Mouse (Mus musculus): ENCODE measurements at regions not wholly inside any gene's neighbourhood (a gene's known extent, or its start where the extent isn't known, plus 50 kb on each side); places are given as distances from the start of the nearest gene placed in this dataset.

DNA sequence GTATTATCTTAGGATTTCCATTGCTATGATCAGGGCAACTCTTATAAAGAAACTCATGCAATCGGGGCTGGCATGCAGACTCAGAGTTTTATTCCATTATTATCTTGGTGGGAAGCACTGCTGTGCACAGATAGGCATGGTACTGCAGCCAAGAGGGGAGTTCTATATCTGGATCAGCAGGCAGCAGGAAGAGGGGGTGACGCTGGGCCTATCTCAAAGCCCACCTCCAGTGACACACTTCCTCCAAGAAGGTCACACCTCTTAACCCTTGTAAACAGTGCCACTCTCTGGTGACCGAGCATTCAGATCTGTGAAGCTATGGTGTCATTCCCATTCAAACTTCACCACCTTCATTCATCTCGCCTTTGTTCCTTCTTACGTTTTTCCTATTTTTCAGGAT lies 381.8 kb upstream of the Prickle1 start:
- peak; percentile 10 to 18 for DNase-seq
- Histone ChIP-seq H3K4me1 (ENCODE audit: control insufficient read depth, insufficient read depth, low read length) (no peaks in the 10 kb centered on the region), H3K4me3 (no peak overlapping the region), H3K36me3 (ENCODE audit: control insufficient read depth, insufficient read depth, low read length) (no peaks in the 10 kb centered on the region), H3K9ac (ENCODE audit: low read depth, low read length) (no peak overlapping the region), H3K79me2 (replicated peaks; ENCODE audit: control insufficient read depth, insufficient read depth, low read length) (no peaks in the 10 kb centered on the region), H3K27ac (no peak overlapping the region), H3K27me3 (ENCODE audit: control insufficient read depth, insufficient read depth, low read length) (no peaks in the 10 kb centered on the region)
- WGBS: 33% methylated on average over 5 of the region's 5 CpGs
- peak; percentile 54 for TF ChIP-seq CTCF (IDR thresholded peaks at IDR 0.05)
- TF ChIP-seq EP300 (IDR thresholded peaks at IDR 0.05; ENCODE audit: insufficient read depth, low read depth, low read length): 0 out of 2 replicates have a peak, but pooled peaks have one; percentile 19
- TF ChIP-seq POLR2A (IDR thresholded peaks at IDR 0.05; ENCODE audit: insufficient read depth, low read depth, low read length): no peak
- intact Hi-C loops (cut with DNase I): loop anchor here (5.0 kb wide), 1 partner anchor 385 kb away; no protein-coding TSS in a partner anchor

DNA sequence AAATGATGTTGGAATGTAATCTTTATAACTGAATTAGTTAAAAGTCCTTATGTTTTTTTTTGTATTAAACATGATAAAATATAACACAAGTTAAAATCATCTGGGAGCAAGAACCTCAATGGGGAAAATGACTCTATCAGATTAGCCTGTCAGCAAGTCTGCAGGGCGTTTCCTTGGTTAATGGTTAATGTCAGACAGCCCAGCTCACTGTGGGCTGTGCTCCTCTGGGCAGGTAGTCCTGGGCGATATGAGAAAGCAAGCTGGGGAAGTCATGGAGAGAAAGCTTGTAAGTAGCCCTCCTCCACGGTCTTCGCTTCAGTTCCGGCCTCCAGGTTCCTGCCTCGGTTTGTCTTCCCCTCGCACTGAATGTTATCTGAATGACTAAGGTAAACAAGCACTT lies 379.0 kb upstream of the Prickle1 start:
- TF ChIP-seq CTCF (IDR thresholded peaks at IDR 0.05) (no peak), EP300 (IDR thresholded peaks at IDR 0.05; ENCODE audit: insufficient read depth, low read depth, low read length) (no peak)
- 58% methylated on average over 7 of the region's 7 CpGs for WGBS
- intact Hi-C loops (cut with DNase I): loop anchor here (5.0 kb wide), 1 partner anchor 382 kb away; no protein-coding TSS in a partner anchor

DNA sequence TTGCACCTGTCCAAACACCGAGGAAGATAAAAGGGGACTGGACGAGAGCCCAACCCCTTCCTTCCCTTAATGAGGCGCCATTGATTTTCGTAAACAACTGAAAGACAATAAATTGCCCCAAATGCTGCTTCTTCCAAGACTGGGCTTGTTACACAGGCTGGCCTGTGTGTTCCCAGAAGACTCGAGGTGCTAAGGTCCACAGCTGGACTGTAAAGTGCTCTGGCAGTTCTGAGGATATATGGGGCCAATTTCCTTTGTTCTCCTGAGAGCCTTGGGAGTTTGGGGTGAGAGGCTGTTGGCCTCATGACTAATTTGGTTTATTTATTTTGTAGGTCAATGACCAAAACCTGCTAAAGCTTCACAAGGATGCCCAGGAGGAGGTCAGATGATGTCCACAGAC lies 377.3 kb upstream of the Prickle1 start:
- 52% methylated on average over 5 of the region's 5 CpGs for WGBS
- intact Hi-C loops (cut with DNase I): no loop called here
- no peaks in the 10 kb centered on the region for H3K4me1 ChIP-seq (ENCODE audit: control insufficient read depth, insufficient read depth, low read length)
- H3K27ac ChIP-seq: no peak overlapping the region
- no peak for DNase-seq
- no peaks in the 10 kb centered on the region for H3K27me3 ChIP-seq (ENCODE audit: control insufficient read depth, insufficient read depth, low read length)
- no peak overlapping the region for H3K9ac ChIP-seq (ENCODE audit: low read depth, low read length)
- H3K4me3 ChIP-seq: no peak overlapping the region
- H3K36me3 ChIP-seq (ENCODE audit: control insufficient read depth, insufficient read depth, low read length): no peaks in the 10 kb centered on the region
- TF ChIP-seq CTCF (IDR thresholded peaks at IDR 0.05): no peak
- TF ChIP-seq POLR2A (IDR thresholded peaks at IDR 0.05; ENCODE audit: insufficient read depth, low read depth, low read length): no peak
- no peak for TF ChIP-seq EP300 (IDR thresholded peaks at IDR 0.05; ENCODE audit: insufficient read depth, low read depth, low read length)
- no peaks in the 10 kb centered on the region for H3K79me2 ChIP-seq (replicated peaks; ENCODE audit: control insufficient read depth, insufficient read depth, low read length)

More for the DNA sequence above, 379.0 kb upstream of the Prickle1 start:
- DNase-seq: no peak
- Histone ChIP-seq H3K36me3 (ENCODE audit: control insufficient read depth, insufficient read depth, low read length) (no peaks in the 10 kb centered on the region), H3K9ac (ENCODE audit: low read depth, low read length) (no peak overlapping the region), H3K79me2 (replicated peaks; ENCODE audit: control insufficient read depth, insufficient read depth, low read length) (no peaks in the 10 kb centered on the region), H3K4me1 (ENCODE audit: control insufficient read depth, insufficient read depth, low read length) (no peaks in the 10 kb centered on the region), H3K4me3 (no peak overlapping the region), H3K27me3 (ENCODE audit: control insufficient read depth, insufficient read depth, low read length) (no peaks in the 10 kb centered on the region), H3K27ac (no peak overlapping the region)

DNA sequence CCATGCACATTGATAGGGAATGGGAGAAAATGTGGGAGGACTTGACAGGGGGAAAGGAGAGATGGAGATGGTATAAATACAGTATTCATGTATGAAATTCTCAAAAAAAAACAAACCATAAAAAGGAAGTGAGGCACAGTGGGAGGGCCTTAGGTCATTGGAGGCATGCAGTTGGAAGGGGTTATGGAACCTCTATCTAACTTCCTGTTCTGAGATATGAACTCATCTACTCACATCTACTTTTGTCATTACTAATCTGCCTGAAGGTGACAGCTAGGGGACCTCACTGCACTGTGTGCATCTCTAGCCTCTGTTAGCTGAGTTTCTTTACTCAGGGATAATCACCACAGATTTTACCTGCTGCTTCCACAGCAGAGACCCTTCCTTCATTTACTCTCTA lies 366.3 kb upstream of the Prickle1 start:
- Histone ChIP-seq H3K79me2 (replicated peaks; ENCODE audit: control insufficient read depth, insufficient read depth, low read length) (no peaks in the 10 kb centered on the region), H3K4me1 (ENCODE audit: control insufficient read depth, insufficient read depth, low read length) (no peaks in the 10 kb centered on the region), H3K27me3 (ENCODE audit: control insufficient read depth, insufficient read depth, low read length) (no peaks in the 10 kb centered on the region), H3K27ac (no peak overlapping the region), H3K36me3 (ENCODE audit: control insufficient read depth, insufficient read depth, low read length) (no peaks in the 10 kb centered on the region), H3K9ac (ENCODE audit: low read depth, low read length) (no peak overlapping the region), H3K4me3 (no peak overlapping the region)
- no peak for TF ChIP-seq POLR2A (IDR thresholded peaks at IDR 0.05; ENCODE audit: insufficient read depth, low read depth, low read length)
- TF ChIP-seq CTCF (IDR thresholded peaks at IDR 0.05): no peak
- TF ChIP-seq EP300 (IDR thresholded peaks at IDR 0.05; ENCODE audit: insufficient read depth, low read depth, low read length): no peak
- no peak for DNase-seq
- intact Hi-C loops (cut with DNase I): no loop called here

DNA sequence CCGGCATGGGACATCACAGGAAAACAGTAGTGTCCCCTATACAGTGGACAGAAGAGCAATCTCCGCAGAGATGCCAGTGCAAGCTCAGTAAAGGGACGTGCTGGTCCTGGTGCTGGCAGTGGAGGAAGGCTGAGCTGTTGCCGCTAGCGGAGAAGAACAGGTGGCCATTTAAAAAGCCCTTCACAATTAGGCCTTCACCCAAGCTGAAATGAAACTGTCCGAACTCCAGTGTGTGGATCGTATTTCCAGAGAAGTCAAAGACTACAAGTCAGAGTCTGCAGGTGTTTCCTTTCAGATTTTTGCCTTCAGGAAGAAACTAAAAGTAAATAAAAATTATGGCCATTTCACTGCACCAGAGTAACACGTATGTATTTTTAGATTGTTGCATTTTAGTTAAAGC lies 364.2 kb upstream of the Prickle1 start:
- Histone ChIP-seq H3K27ac (no peak overlapping the region), H3K9ac (ENCODE audit: low read depth, low read length) (no peak overlapping the region), H3K27me3 (ENCODE audit: control insufficient read depth, insufficient read depth, low read length) (no peaks in the 10 kb centered on the region), H3K4me3 (no peak overlapping the region), H3K36me3 (ENCODE audit: control insufficient read depth, insufficient read depth, low read length) (no peaks in the 10 kb centered on the region), H3K4me1 (ENCODE audit: control insufficient read depth, insufficient read depth, low read length) (no peaks in the 10 kb centered on the region), H3K79me2 (replicated peaks; ENCODE audit: control insufficient read depth, insufficient read depth, low read length) (no peaks in the 10 kb centered on the region)
- intact Hi-C loops (cut with DNase I): no loop called here
- no peak for DNase-seq
- TF ChIP-seq POLR2A (IDR thresholded peaks at IDR 0.05; ENCODE audit: insufficient read depth, low read depth, low read length): no peak
- no peak for TF ChIP-seq EP300 (IDR thresholded peaks at IDR 0.05; ENCODE audit: insufficient read depth, low read depth, low read length)
- no peak for TF ChIP-seq CTCF (IDR thresholded peaks at IDR 0.05)
- WGBS: 54% methylated on average over 8 of the region's 8 CpGs

DNA sequence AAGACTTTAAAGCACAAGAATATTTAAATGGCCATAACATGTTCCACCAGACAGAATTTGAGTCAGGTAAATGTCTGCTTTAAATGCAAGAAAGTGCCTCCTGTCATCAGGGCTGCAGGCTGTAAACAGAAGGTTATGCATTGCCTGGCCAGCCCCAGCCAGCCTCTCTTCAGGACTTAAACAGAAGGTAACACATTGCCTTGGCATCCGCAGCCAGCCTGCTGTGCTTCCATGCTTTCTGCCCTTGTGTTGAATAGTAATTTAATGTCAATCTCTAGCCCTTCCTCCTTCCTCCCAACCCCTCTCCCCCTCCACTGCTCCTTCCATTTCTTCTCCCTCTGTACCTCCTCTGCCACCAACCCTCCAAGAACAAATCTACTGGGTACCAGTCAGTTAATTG lies 362.4 kb upstream of the Prickle1 start:
- H3K4me1 ChIP-seq (ENCODE audit: control insufficient read depth, insufficient read depth, low read length): no peaks in the 10 kb centered on the region
- no peak overlapping the region for H3K4me3 ChIP-seq
- H3K79me2 ChIP-seq (replicated peaks; ENCODE audit: control insufficient read depth, insufficient read depth, low read length): no peaks in the 10 kb centered on the region
- H3K27me3 ChIP-seq (ENCODE audit: control insufficient read depth, insufficient read depth, low read length): no peaks in the 10 kb centered on the region
- H3K27ac ChIP-seq: no peak overlapping the region
- H3K36me3 ChIP-seq (ENCODE audit: control insufficient read depth, insufficient read depth, low read length): no peaks in the 10 kb centered on the region
- intact Hi-C loops (cut with DNase I): no loop called here
- DNase-seq: no peak
- TF ChIP-seq POLR2A (IDR thresholded peaks at IDR 0.05; ENCODE audit: insufficient read depth, low read depth, low read length) (no peak), CTCF (IDR thresholded peaks at IDR 0.05) (no peak), EP300 (IDR thresholded peaks at IDR 0.05; ENCODE audit: insufficient read depth, low read depth, low read length) (no peak)
- WGBS: 100% methylated on average over 1 of the region's 1 CpGs
- no peak overlapping the region for H3K9ac ChIP-seq (ENCODE audit: low read depth, low read length)
